Mouse (Mus musculus) C2C12 (cell line): ENCODE measurements around the gene Ddah1.

Experiments used
- CEBPB ChIP-seq: IDR thresholded peaks from one replicate; pipeline ENCODE4 v1.6.1; 2011; ENCODE audit warnings: low read depth, mild to moderate bottlenecking, control low read depth, moderate library complexity
- CTCF ChIP-seq: IDR thresholded peaks from one replicate; pipeline ENCODE4 v1.5.1; 2011; ENCODE audit not compliant: control insufficient read depth, insufficient read depth, insufficient read length
- MAX ChIP-seq: IDR thresholded peaks from one replicate; pipeline ENCODE4 v1.6.1; 2011; ENCODE audit warnings: mild to moderate bottlenecking, control low read depth
- MYOG ChIP-seq: IDR thresholded peaks from one replicate; pipeline ENCODE4 v1.6.1; 2011; ENCODE audit not compliant: control insufficient read depth, insufficient read length; ENCODE audit errors: extremely low read depth

GRCm38 (mm10) chr3:145912512-145912911 lies 154.0 kb downstream of the Ddah1 start:
- no peak for TF ChIP-seq CTCF
- TF ChIP-seq MAX: no peak
- TF ChIP-seq MYOG: no peak
- no peak for TF ChIP-seq CEBPB
